Mouse (Mus musculus) liver, adult 2 months (tissue): ENCODE results near the gene Piga.

Source experiments
- CTCF ChIP-seq: fragments of 200-500 bp; IDR thresholded peaks from 2 replicates; pipeline ENCODE4 v1.5.1; 2011; ENCODE audit warnings: low read depth, low read length, control low read depth
- POLR2A ChIP-seq: fragments of 200-500 bp; IDR thresholded peaks from 2 replicates; pipeline ENCODE4 v1.6.1; 2011; ENCODE audit warnings: low read length, control low read depth; ENCODE audit not compliant: insufficient read depth; ENCODE audit errors: extremely low read depth

GRCm38 (mm10) chrX:164424821-164425220 is 5.2 kb downstream of the Piga start:
- no peak for TF ChIP-seq CTCF
- TF ChIP-seq POLR2A: no peak
